Mouse (Mus musculus): ENCODE results near the gene Gm49322. TPM values are rescaled to one million over a fixed set of nuclear protein-coding genes. Genes with fewer than 3 reads are reported as not detected.

Gm49322 gene
- polyA plus RNA-seq, 1 experiment, result 2.2 TPM

DNA sequence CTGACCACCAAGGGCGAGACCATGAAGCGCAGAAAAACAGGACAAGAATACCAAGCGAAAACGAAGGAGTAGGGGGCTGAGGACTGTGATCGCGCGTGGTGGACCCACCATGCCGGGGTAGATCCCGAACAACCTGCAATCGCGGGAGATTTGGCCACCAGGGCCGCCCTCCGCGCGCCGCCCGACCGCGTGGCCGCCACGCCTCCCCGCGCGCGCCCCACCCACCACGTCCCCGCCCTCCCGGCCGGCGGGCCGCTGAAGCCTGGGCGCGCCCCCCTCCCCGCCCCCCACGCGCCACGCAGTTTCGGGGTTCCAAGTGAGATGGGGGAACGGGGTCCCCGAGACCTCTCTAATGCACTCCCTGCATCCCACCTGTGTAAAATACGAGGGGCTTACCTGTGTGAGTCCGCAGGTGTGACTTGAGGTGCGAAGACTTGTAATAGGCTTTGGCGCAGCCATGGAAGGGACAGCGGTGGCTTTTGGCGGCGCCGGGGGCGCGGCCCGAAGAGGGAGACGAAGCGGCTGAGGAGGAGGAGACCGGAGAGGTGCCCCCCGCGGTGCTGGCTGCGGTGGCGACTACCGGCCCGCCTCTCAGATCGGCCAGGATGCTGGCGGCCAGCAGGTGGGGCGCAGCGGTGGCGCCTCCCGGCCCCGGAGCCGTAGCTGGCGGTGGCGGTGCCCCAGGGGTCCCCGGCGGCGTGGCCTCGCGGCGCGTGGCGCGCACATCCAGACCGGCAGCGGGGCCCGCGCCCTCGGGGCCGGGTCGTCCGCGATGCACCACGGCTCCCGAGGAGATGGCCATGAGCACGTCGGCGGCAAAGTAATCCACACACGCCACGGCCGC is 29.2 kb upstream of the Gm49322 start:
- Histone ChIP-seq H3K4me3 (ENCODE audit: low read depth, low read length) (peak overlapping the region; percentile 78), H3K36me3 (ENCODE audit: control insufficient read depth, insufficient read depth, low read length) (no peaks in the 10 kb centered on the region), H3K4me1 (ENCODE audit: control insufficient read depth, insufficient read depth, insufficient read length, low read length) (peaks cover 18% of the 10 kb centered on the region), H3K27ac (ENCODE audit: insufficient read depth, low read depth, low read length) (peak overlapping the region; percentile 79), H3K27me3 (ENCODE audit: control insufficient read depth, insufficient read depth, low read length) (no peaks in the 10 kb centered on the region)
- WGBS, result 1% methylated on average over 93 of the region's 96 CpGs
- no peak for TF ChIP-seq POLR2A (IDR thresholded peaks at IDR 0.05; ENCODE audit: low read depth, low read length)
- peak; percentile 29; the same call in 1 of the 2 replicates for TF ChIP-seq CTCF (IDR thresholded peaks at IDR 0.05; ENCODE audit: extremely low read depth, insufficient read length, insufficient replicate concordance, low read depth, low read length)

DNA sequence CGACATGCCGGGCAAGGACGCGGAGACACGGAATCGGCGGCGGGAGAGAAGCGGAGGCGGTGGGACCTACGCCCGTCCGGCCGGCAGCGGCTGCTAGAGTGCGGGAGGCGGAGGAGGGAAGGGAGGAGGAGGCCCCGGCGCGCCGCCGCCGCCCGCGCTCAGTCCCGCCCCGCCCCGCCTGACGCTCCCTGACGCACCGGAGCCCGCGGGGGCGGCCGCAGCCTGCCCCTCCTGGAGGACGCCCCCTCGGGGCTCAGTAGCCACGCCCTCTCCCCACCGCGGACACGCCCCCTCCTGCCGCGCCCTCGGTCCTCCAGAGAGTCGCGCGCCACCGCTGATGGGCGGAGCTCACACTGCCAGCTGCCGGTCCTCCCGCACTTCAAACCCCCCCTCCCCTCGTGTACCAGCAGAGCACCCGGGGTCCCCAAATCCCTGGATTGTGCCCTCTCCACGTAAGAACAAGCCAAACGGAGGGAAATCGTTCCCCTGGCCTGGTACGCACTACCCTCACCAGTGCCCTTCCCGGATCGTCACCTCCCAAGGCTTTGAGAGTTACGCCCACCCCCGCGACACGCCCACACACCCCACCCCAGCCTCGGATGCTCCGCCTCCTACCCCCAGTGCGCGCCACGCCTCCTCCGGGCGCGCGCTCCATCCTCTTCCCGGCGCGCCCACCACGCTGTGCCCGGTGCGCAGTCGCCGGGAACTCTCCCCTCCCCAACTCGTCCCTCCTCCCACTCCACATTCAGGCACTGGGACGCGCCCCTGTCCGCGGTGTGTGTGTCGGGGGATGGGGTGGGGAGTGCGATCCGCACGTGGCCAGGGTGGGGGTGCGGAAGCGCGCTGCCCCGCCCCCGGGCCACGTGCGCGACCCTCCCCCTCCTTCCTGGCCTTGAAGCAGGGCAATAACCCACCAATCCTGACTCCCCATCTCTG is 28.4 kb upstream of the Gm49322 start, which contains the start of gene Klf16:
Gene Klf16, minus strand, starts transcription at position 127 of the 936 bp plus-strand sequence.
- peak within 1 kb of the TSS; percentile 89 for H3K27ac ChIP-seq (ENCODE audit: insufficient read depth, low read depth, low read length)
- peaks cover 12% of the 10 kb centered on the region for H3K4me1 ChIP-seq (ENCODE audit: control insufficient read depth, insufficient read depth, insufficient read length, low read length)
- no peaks in the 10 kb centered on the region for H3K36me3 ChIP-seq (ENCODE audit: control insufficient read depth, insufficient read depth, low read length)
- no peaks in the 10 kb centered on the region for H3K27me3 ChIP-seq (ENCODE audit: control insufficient read depth, insufficient read depth, low read length)
- WGBS, result 2% methylated on average over 90 of the region's 97 CpGs
- H3K4me3 ChIP-seq (ENCODE audit: low read depth, low read length), result peak within 1 kb of the TSS; percentile 78
- TF ChIP-seq POLR2A (IDR thresholded peaks at IDR 0.05; ENCODE audit: low read depth, low read length) (peak; percentile 30; the same call in 1 of the 2 replicates), CTCF (IDR thresholded peaks at IDR 0.05; ENCODE audit: extremely low read depth, insufficient read length, insufficient replicate concordance, low read depth, low read length) (no peak)

DNA sequence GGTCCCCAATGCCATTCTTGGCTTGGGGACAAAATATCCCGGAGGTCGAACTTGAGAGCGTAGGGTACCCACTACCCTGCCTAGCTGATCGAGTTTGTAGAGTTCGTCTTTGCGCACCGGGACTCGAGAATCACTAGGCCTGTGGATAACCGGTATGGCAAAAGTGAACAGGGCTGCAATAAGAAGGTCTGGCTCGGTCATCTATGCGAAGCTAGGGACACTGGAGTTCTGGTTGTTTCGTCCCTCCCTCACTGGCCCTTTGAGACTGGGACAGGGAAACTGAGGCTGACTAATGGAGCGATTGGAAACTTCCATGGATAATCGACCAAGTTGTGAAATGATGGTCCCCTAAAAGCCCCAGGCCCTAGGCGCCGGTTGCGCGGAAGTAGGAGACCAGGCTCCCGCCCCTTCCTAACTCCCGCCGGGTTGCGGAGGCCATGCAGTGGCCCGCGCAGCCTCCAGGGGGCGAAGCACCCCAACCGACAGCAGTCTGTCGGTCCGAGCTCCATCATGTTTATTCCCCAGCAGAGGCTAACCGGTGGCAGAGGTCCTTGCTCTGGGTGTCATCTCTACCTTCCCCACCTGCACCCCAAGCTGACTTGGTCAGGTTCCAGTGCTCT is 27.6 kb upstream of the Gm49322 start:
- Histone ChIP-seq H3K27ac (ENCODE audit: insufficient read depth, low read depth, low read length) (peak overlapping the region; percentile 74), H3K27me3 (ENCODE audit: control insufficient read depth, insufficient read depth, low read length) (no peaks in the 10 kb centered on the region), H3K4me1 (ENCODE audit: control insufficient read depth, insufficient read depth, insufficient read length, low read length) (peaks cover 12% of the 10 kb centered on the region), H3K36me3 (ENCODE audit: control insufficient read depth, insufficient read depth, low read length) (peaks cover 2% of the 10 kb centered on the region; the same call in 1 of the 2 replicates), H3K4me3 (ENCODE audit: low read depth, low read length) (peak overlapping the region; percentile 78)
- under 1% methylated on average over 29 of the region's 29 CpGs for WGBS
- TF ChIP-seq CTCF (IDR thresholded peaks at IDR 0.05; ENCODE audit: extremely low read depth, insufficient read length, insufficient replicate concordance, low read depth, low read length) (peak; percentile 88), POLR2A (IDR thresholded peaks at IDR 0.05; ENCODE audit: low read depth, low read length) (no peak; the same call in 1 of the 2 replicates)

DNA sequence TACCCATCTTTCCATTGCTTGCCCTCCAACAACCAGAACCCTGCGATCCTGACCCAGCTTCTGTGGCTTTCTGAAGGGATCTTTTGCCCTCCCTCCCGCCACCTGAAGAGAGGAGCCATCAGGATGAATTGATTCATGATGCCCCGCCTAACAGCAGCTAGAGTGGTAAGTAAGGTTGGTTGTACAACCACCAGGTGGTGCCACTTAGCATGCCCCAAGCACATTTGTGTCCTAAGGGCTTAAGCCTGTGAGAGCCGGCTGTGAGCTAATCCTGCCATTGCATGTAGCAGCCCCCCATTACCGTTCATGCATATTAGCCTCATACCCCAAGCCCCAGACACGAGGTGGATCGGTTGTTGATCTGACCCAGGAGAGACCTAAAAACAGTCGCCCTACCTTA is 26.9 kb upstream of the Gm49322 start:
- 6% methylated on average over 8 of the region's 8 CpGs for WGBS
- Histone ChIP-seq H3K36me3 (ENCODE audit: control insufficient read depth, insufficient read depth, low read length) (peaks cover 8% of the 10 kb centered on the region; the same call in 1 of the 2 replicates), H3K27me3 (ENCODE audit: control insufficient read depth, insufficient read depth, low read length) (no peaks in the 10 kb centered on the region), H3K4me3 (ENCODE audit: low read depth, low read length) (peak overlapping the region; percentile 78), H3K27ac (ENCODE audit: insufficient read depth, low read depth, low read length) (peak overlapping the region; percentile 18; the same call in 1 of the 2 replicates), H3K4me1 (ENCODE audit: control insufficient read depth, insufficient read depth, insufficient read length, low read length) (peaks cover 16% of the 10 kb centered on the region)
- no peak for TF ChIP-seq POLR2A (IDR thresholded peaks at IDR 0.05; ENCODE audit: low read depth, low read length)
- peak; percentile 67; the same call in 1 of the 2 replicates for TF ChIP-seq CTCF (IDR thresholded peaks at IDR 0.05; ENCODE audit: extremely low read depth, insufficient read length, insufficient replicate concordance, low read depth, low read length)

DNA sequence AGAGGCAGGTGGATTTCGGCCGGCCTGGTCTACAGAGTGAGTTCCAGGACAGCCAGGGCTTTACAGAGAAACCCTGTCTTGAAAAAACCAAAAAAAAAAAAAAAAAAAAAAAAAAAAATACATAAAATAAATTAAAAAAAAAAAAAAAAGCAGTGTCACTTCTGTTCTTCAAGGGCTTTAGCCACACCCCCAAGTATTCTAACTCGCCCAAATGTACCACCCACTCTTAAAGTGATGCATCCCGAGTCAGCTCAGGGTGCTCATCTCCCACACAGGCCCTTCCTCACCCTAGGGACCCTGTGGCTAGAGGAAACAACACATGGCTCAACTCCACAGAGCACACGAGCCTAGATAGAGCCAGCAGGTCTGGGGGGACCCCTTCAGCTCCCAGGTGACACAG is 22.8 kb upstream of the Gm49322 start:
- H3K27me3 ChIP-seq (ENCODE audit: control insufficient read depth, insufficient read depth, low read length), result no peaks in the 10 kb centered on the region
- H3K4me3 ChIP-seq (ENCODE audit: low read depth, low read length), result no peak overlapping the region

DNA sequence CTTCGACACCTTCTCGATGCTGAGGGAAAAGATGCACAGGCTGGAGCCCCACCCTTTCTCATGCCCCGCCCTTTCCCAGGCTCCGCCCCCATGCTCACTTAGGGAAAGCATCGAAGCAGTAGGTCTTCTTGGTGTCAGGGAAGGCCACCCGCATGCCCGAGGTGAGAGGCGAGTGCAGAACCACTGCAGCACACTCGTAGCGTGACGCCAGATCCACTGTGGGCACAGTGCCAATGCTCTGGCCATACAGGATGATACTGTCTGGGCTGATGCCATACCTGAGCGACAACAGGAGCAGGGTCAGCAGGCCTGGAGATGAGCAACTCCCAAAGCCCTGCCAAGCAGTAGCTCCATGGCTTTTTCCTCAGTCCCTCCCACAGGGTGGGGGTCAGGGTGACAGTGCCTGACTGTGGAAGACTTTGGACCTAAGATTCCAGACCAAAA is 21.8 kb upstream of the Gm49322 start:
- Histone ChIP-seq H3K27me3 (ENCODE audit: control insufficient read depth, insufficient read depth, low read length) (no peaks in the 10 kb centered on the region), H3K27ac (ENCODE audit: insufficient read depth, low read depth, low read length) (peak overlapping the region; percentile 6; the same call in 1 of the 2 replicates), H3K4me1 (ENCODE audit: control insufficient read depth, insufficient read depth, insufficient read length, low read length) (peaks cover 47% of the 10 kb centered on the region), H3K4me3 (ENCODE audit: low read depth, low read length) (no peak overlapping the region), H3K36me3 (ENCODE audit: control insufficient read depth, insufficient read depth, low read length) (peaks cover 25% of the 10 kb centered on the region; the same call in 1 of the 2 replicates)
- no peak for TF ChIP-seq POLR2A (IDR thresholded peaks at IDR 0.05; ENCODE audit: low read depth, low read length)
- TF ChIP-seq CTCF (IDR thresholded peaks at IDR 0.05; ENCODE audit: extremely low read depth, insufficient read length, insufficient replicate concordance, low read depth, low read length), result no peak
- WGBS, result 35% methylated on average over 12 of the region's 12 CpGs

More for the DNA sequence above, 22.8 kb upstream of the Gm49322 start:
- H3K36me3 ChIP-seq (ENCODE audit: control insufficient read depth, insufficient read depth, low read length), result peaks cover 25% of the 10 kb centered on the region; the same call in 1 of the 2 replicates
- no peak overlapping the region for H3K27ac ChIP-seq (ENCODE audit: insufficient read depth, low read depth, low read length)
- TF ChIP-seq POLR2A (IDR thresholded peaks at IDR 0.05; ENCODE audit: low read depth, low read length) (no peak), CTCF (IDR thresholded peaks at IDR 0.05; ENCODE audit: extremely low read depth, insufficient read length, insufficient replicate concordance, low read depth, low read length) (no peak)
- peaks cover 41% of the 10 kb centered on the region for H3K4me1 ChIP-seq (ENCODE audit: control insufficient read depth, insufficient read depth, insufficient read length, low read length)
- WGBS, result 87% methylated on average over 5 of the region's 5 CpGs

Measured in small intestine, adult 2 months (tissue).